Mouse (Mus musculus): Measurements from ENCODE around the gene Gm28047. TPM values are rescaled to one million over a fixed set of nuclear protein-coding genes. Genes with fewer than 3 reads are reported as not detected.
"Not testable (repeated sequence)": the region's sequence is repeated elsewhere in the genome, so short reads cannot be mapped to it uniquely, and the experiment has no call there.

Gene Gm28047
- polyA plus RNA-seq, 1 experiment, result not detected

DNA sequence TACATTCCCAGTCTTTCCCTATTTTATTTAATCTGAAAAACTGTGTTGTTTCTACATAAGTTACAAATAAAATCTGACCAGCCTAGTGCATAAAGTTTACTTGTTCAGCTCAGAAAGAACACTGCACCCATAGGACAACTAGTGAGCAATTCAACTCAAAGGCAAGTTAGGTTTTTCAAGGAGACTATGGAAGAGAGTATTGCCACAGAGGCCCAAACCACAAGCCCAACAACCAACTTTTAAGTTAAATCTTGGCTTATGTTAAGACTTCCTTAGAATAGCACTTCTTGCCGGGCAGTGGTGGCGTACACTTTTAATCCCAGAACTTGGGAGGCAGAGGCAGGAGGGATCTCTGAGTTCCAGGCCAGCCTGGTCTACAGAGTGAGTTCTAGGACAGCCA lies 8.7 kb downstream of the Gm28047 start:
- Histone ChIP-seq H3K9ac (ENCODE audit: low read depth, poor library complexity, severe bottlenecking) (no peak overlapping the region), H3K4me3 (ENCODE audit: low read depth, low read length) (no peak overlapping the region), H3K27me3 (ENCODE audit: control insufficient read depth, insufficient read depth, low read length, poor library complexity, severe bottlenecking) (no peaks in the 10 kb centered on the region), H3K27ac (ENCODE audit: insufficient read depth, low read length) (no peak overlapping the region), H3K36me3 (ENCODE audit: control insufficient read depth, insufficient read depth, low read length, poor library complexity, severe bottlenecking) (no peaks in the 10 kb centered on the region), H3K9me3 (replicated peaks; ENCODE audit: control insufficient read depth, insufficient read depth, low read length, poor library complexity, severe bottlenecking) (no peaks in the 10 kb centered on the region), H3K4me1 (ENCODE audit: control insufficient read depth, insufficient read depth, low read length) (no peaks in the 10 kb centered on the region)
- no peak for TF ChIP-seq CTCF (IDR thresholded peaks at IDR 0.05; ENCODE audit: low read depth, low read length)
- no peak for TF ChIP-seq EP300 (IDR thresholded peaks at IDR 0.05; ENCODE audit: insufficient read depth, low read depth, low read length)
- no peak for TF ChIP-seq POLR2A (IDR thresholded peaks at IDR 0.05; ENCODE audit: insufficient read depth, low read length)

GRCm38 (mm10) chr15:102614224-102614623 lies 10.6 kb downstream of the Gm28047 start:
- no peak overlapping the region for H3K4me3 ChIP-seq (ENCODE audit: low read depth, low read length)
- no peak overlapping the region for H3K9ac ChIP-seq (ENCODE audit: low read depth, poor library complexity, severe bottlenecking)
- no peaks in the 10 kb centered on the region for H3K36me3 ChIP-seq (ENCODE audit: control insufficient read depth, insufficient read depth, low read length, poor library complexity, severe bottlenecking)
- no peaks in the 10 kb centered on the region for H3K4me1 ChIP-seq (ENCODE audit: control insufficient read depth, insufficient read depth, low read length)
- no peaks in the 10 kb centered on the region for H3K27me3 ChIP-seq (ENCODE audit: control insufficient read depth, insufficient read depth, low read length, poor library complexity, severe bottlenecking)
- H3K27ac ChIP-seq (ENCODE audit: insufficient read depth, low read length), result no peak overlapping the region
- H3K9me3 ChIP-seq (replicated peaks; ENCODE audit: control insufficient read depth, insufficient read depth, low read length, poor library complexity, severe bottlenecking), result no peaks in the 10 kb centered on the region
- TF ChIP-seq EP300 (IDR thresholded peaks at IDR 0.05; ENCODE audit: insufficient read depth, low read depth, low read length) (no peak), POLR2A (IDR thresholded peaks at IDR 0.05; ENCODE audit: insufficient read depth, low read length) (no peak), CTCF (IDR thresholded peaks at IDR 0.05; ENCODE audit: low read depth, low read length) (no peak)

DNA sequence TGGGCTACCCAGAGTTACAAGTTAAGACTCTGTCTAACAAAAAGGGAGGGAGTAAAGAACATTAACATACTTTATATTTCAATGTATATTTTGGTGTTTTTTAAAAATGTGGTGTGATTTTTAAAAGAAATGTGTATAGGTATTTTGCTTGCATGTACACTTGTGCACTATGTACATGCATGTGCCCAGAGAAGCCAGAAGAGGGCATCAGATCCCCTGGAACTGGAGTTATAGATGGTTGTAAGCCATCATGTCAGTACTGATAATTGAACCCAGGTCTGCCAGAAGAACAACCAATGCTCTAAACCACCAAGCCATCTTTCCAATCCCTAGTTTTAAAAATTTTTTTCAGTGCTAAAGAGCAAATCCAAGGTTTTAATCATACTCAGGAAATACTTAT lies 11.9 kb downstream of the Gm28047 start:
- TF ChIP-seq POLR2A (IDR thresholded peaks at IDR 0.05; ENCODE audit: insufficient read depth, low read length) (no peak), CTCF (IDR thresholded peaks at IDR 0.05; ENCODE audit: low read depth, low read length) (no peak), EP300 (IDR thresholded peaks at IDR 0.05; ENCODE audit: insufficient read depth, low read depth, low read length) (no peak)
- H3K36me3 ChIP-seq (ENCODE audit: control insufficient read depth, insufficient read depth, low read length, poor library complexity, severe bottlenecking), result no peaks in the 10 kb centered on the region
- no peaks in the 10 kb centered on the region for H3K4me1 ChIP-seq (ENCODE audit: control insufficient read depth, insufficient read depth, low read length)
- no peak overlapping the region for H3K4me3 ChIP-seq (ENCODE audit: low read depth, low read length)
- H3K27me3 ChIP-seq (ENCODE audit: control insufficient read depth, insufficient read depth, low read length, poor library complexity, severe bottlenecking), result no peaks in the 10 kb centered on the region
- H3K27ac ChIP-seq (ENCODE audit: insufficient read depth, low read length), result no peak overlapping the region
- no peak overlapping the region for H3K9ac ChIP-seq (ENCODE audit: low read depth, poor library complexity, severe bottlenecking)
- H3K9me3 ChIP-seq (replicated peaks; ENCODE audit: control insufficient read depth, insufficient read depth, low read length, poor library complexity, severe bottlenecking), result no peaks in the 10 kb centered on the region

DNA sequence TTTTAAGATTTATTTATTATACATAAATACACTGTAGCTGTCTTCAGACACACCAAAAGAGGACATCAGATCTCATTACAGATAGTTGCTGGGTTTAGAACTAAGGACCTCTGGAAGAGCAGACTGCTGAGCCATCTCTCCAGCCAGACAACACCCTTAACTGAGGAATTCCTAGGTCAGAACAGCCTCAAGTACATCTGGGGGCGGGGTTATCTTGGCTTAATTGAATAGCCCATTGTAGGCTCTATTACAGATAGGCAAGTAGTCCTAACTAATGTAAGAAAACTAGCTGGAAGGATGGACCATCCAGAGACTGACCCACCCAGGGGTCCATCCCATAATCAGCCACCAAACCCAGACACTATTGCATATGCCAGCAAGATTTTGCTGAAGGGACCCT lies 16.3 kb downstream of the Gm28047 start:
- H3K4me1 ChIP-seq (ENCODE audit: control insufficient read depth, insufficient read depth, low read length); H3K4me3 ChIP-seq (ENCODE audit: low read depth, low read length); H3K27me3 ChIP-seq (ENCODE audit: control insufficient read depth, insufficient read depth, low read length, poor library complexity, severe bottlenecking): not testable (repeated sequence)

GRCm38 (mm10) chr15:102593996-102594656 lies 30.7 kb downstream of the Gm28047 start:
- H3K4me3 ChIP-seq (ENCODE audit: low read depth, low read length), result no peak overlapping the region

More for the DNA sequence above, 16.3 kb downstream of the Gm28047 start:
- not testable (repeated sequence) for H3K27ac ChIP-seq (ENCODE audit: insufficient read depth, low read length); H3K9ac ChIP-seq (ENCODE audit: low read depth, poor library complexity, severe bottlenecking); H3K36me3 ChIP-seq (ENCODE audit: control insufficient read depth, insufficient read depth, low read length, poor library complexity, severe bottlenecking); H3K9me3 ChIP-seq (replicated peaks; ENCODE audit: control insufficient read depth, insufficient read depth, low read length, poor library complexity, severe bottlenecking)

DNA sequence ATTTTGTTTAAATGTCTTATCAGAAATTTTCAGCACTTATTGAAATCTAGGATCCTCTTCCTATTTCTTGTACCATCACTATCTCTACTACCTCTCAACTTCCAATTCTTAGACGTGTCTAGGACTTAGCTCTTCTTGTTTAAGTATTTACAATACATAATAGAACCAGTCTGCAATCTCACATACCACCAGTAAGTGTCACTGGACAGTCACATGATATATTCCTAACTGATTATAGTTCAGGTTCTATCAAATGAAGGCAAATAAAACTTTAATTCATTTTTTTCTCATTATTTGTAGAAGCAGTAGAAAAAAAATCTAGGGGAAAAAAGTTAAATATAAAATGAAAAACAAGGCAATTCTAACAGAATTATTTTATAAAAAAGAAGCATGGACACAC lies 32.2 kb downstream of the Gm28047 start:
- H3K27me3 ChIP-seq (ENCODE audit: control insufficient read depth, insufficient read depth, low read length, poor library complexity, severe bottlenecking), result no peaks in the 10 kb centered on the region
- TF ChIP-seq EP300 (IDR thresholded peaks at IDR 0.05; ENCODE audit: insufficient read depth, low read depth, low read length) (no peak), POLR2A (IDR thresholded peaks at IDR 0.05; ENCODE audit: insufficient read depth, low read length) (no peak), CTCF (IDR thresholded peaks at IDR 0.05; ENCODE audit: low read depth, low read length) (no peak)
- H3K9me3 ChIP-seq (replicated peaks; ENCODE audit: control insufficient read depth, insufficient read depth, low read length, poor library complexity, severe bottlenecking), result no peaks in the 10 kb centered on the region
- H3K4me1 ChIP-seq (ENCODE audit: control insufficient read depth, insufficient read depth, low read length), result no peaks in the 10 kb centered on the region
- H3K36me3 ChIP-seq (ENCODE audit: control insufficient read depth, insufficient read depth, low read length, poor library complexity, severe bottlenecking), result no peaks in the 10 kb centered on the region
- no peak overlapping the region for H3K9ac ChIP-seq (ENCODE audit: low read depth, poor library complexity, severe bottlenecking)
- H3K27ac ChIP-seq (ENCODE audit: insufficient read depth, low read length), result no peak overlapping the region
- H3K4me3 ChIP-seq (ENCODE audit: low read depth, low read length), result no peak overlapping the region

More at GRCm38 (mm10) chr15:102593996-102594656, 30.7 kb downstream of the Gm28047 start:
- Histone ChIP-seq H3K4me1 (ENCODE audit: control insufficient read depth, insufficient read depth, low read length) (no peaks in the 10 kb centered on the region), H3K9ac (ENCODE audit: low read depth, poor library complexity, severe bottlenecking) (no peak overlapping the region), H3K27me3 (ENCODE audit: control insufficient read depth, insufficient read depth, low read length, poor library complexity, severe bottlenecking) (no peaks in the 10 kb centered on the region), H3K9me3 (replicated peaks; ENCODE audit: control insufficient read depth, insufficient read depth, low read length, poor library complexity, severe bottlenecking) (no peaks in the 10 kb centered on the region), H3K27ac (ENCODE audit: insufficient read depth, low read length) (no peak overlapping the region), H3K36me3 (ENCODE audit: control insufficient read depth, insufficient read depth, low read length, poor library complexity, severe bottlenecking) (no peaks in the 10 kb centered on the region)
- TF ChIP-seq POLR2A (IDR thresholded peaks at IDR 0.05; ENCODE audit: insufficient read depth, low read length) (no peak), EP300 (IDR thresholded peaks at IDR 0.05; ENCODE audit: insufficient read depth, low read depth, low read length) (no peak), CTCF (IDR thresholded peaks at IDR 0.05; ENCODE audit: low read depth, low read length) (no peak)
